Mouse (Mus musculus) olfactory bulb, adult 2 months (tissue): Measurements from ENCODE around the gene Urb2. TPM values are rescaled to one million over a fixed set of nuclear protein-coding genes. Genes with fewer than 3 reads are reported as not detected.
A peak's percentile ranks its signal among the peaks of the same experiment; 100 is the strongest.

Experiments used
- H3K27ac ChIP-seq: fragments of 200-500 bp; 2 replicates; pipeline ENCODE4 v1.5.1; 2012; ENCODE audit warnings: low read depth, low read length; ENCODE audit not compliant: insufficient read depth
- H3K4me1 ChIP-seq: fragments of 200-500 bp; 2 replicates; pipeline ENCODE4 v1.6.1; 2012; ENCODE audit warnings: low read length; ENCODE audit not compliant: control insufficient read depth, insufficient read depth
- H3K4me3 ChIP-seq: fragments of 200-500 bp; 2 replicates; pipeline ENCODE4 v1.5.1; 2012; ENCODE audit warnings: mild to moderate bottlenecking, low read depth, low read length, moderate library complexity; ENCODE audit not compliant: insufficient read depth
- CTCF ChIP-seq: fragments of 200-500 bp; IDR thresholded peaks from 2 replicates; pipeline ENCODE4 v1.5.1; 2012; ENCODE audit warnings: low read depth, mild to moderate bottlenecking, low read length, moderate library complexity; ENCODE audit not compliant: insufficient read depth
- POLR2A ChIP-seq: fragments of 200-500 bp; IDR thresholded peaks from 2 replicates; pipeline ENCODE4 v1.6.1; 2012; ENCODE audit warnings: mild to moderate bottlenecking, low read depth, low read length, moderate library complexity; ENCODE audit not compliant: insufficient read depth
- WGBS: fragments of 180-500 bp; shearing (Covaris S2); methylation state at CpG from one replicate; pipeline ENCODE4 v1.1.7; 2018; 5-methylcytosine and 5-hydroxymethylcytosine counted together
- polyA plus RNA-seq: library from polyadenylated mRNA; stranded (reverse); fragments of >200 nt; gene quantifications from 2 replicates; pipeline ENCODE4 v1.2.4, GENCODE M21; 2012; ENCODE audit warnings: low replicate concordance; ENCODE audit not compliant: missing spikeins, insufficient read depth, insufficient read length

Urb2 gene
- polyA plus RNA-seq, 1 experiment, result not detected

DNA sequence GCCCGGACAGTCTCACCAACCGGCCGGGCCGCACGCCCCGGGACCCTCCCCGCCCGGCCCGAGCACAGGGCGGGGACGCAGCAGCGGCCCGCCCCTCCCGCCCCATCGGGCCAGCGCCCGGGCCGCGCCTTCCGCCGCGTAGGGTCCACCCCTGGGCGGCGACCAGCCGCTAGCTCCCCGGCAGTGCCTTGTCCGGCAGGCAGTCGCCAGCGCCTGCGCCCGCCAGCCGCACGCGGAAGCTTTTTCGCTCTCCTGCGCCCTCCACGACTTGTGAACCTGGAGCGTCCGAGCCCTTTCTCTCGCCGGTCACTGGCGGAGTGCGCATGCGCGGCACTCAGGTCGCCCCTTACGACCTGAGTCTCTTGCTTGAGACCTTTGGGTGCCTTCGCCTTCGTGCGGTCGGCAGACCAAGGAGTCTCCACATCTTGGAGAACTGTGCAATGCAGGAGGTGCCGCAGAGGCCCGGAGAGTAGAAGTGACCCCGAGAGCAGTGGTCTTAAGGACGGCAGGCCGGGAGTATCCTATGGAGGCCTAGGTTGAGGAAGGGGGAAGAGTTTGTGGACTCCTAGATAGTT, 38.4 kb upstream of the Urb2 start, which contains the start of gene Abcb10:
TSS of gene Abcb10 (minus strand) at position 297 of the 575 bp plus-strand sequence.
- peaks cover 8% of the 10 kb centered on the region for H3K4me1 ChIP-seq
- under 1% methylated on average over 56 of the region's 56 CpGs for WGBS
- peak within 1 kb of the TSS; percentile 60 for H3K27ac ChIP-seq
- H3K4me3 ChIP-seq, result peak within 1 kb of the TSS; percentile 74
- TF ChIP-seq CTCF, result no peak
- peak; percentile 62 for TF ChIP-seq POLR2A

DNA sequence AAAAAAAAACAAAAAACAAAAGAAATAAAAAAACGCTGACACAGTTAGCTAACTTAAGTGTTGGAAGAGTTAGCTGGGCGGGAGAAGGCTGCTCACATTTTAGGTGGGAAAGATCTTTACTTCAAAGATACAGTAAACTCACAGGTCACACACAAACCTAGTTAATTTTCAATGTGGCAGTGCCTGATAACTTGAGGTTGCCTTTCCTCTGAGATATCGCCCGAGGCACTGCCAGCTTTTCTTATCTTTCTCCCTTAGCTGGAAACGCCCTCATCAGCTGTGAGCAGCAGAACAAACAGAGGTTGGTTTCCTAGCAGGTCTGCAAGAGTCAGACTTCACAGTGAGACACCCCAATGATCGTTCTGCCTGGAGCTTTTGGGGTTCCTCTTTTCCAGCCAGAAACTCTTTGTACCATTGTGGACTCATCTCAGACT, 32.7 kb upstream of the Urb2 start:
- Histone ChIP-seq H3K4me3 (no peak overlapping the region), H3K4me1 (0 out of 2 replicates have a peak, but pooled peaks cover 6% of the 10 kb centered on the region), H3K27ac (no peak overlapping the region)
- WGBS, result 64% methylated on average over 6 of the region's 6 CpGs
- TF ChIP-seq POLR2A (no peak), CTCF (no peak)

DNA sequence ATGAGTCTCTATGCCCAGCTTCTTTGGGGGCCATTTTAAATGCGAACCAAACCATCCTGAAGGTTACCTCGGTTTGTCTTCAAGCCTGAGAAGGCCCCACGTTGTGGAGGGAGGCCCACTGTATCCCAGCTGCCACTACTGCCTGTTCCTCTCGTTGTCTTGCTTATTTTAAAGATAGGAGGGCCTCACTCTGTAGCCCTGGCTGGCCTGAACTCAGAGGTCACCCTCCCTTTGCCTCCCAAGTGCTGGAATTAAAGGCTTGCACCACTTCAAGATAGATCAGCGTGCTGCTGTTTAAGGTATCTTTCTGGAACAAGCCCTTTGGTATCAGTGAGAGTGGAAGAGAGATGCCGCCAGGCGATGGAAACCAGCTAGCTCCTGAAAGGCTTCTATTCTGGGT, 32.2 kb upstream of the Urb2 start:
- no peak overlapping the region for H3K27ac ChIP-seq
- 0 out of 2 replicates have a peak, but pooled peaks cover 6% of the 10 kb centered on the region for H3K4me1 ChIP-seq
- TF ChIP-seq CTCF (no peak), POLR2A (no peak)
- WGBS, result 77% methylated on average over 7 of the region's 7 CpGs
- no peak overlapping the region for H3K4me3 ChIP-seq

DNA sequence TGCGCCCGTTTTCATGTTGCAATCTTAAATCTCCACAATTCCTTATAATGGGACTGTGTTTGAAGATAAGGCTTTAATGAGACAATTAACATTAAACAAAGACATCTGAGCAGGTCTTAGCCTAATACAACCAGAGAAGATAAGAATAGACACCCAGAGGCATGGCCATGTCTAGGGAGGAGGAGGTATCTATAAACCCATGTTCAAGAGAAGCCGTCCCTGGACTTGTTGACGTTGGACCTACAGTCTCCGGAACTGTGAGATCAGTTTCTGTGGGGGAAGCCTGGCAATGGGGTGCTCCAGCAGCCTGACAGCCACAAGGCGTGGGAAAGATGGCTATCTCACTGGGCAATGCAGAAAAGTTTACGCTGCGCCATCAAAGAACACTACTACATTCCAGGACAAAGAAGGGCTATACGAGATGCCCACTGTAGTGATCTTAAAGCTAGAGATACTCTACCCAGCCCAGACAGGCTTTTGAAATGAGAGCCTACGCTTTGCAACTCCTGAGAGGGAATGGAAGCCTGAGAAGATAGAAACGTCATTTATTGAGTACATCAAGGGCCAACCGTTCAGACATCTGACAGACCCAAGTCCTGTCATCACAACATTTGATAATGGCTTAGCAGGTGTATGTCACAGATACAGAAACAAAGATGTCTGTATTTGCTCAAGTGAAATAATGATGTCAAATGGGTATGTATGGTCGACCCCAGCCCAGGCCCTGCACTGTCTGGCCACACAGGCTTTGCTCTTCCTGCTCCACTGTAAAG, 30.8 kb upstream of the Urb2 start:
- Histone ChIP-seq H3K27ac (no peak overlapping the region), H3K4me1 (0 out of 2 replicates have a peak, but pooled peaks cover 6% of the 10 kb centered on the region), H3K4me3 (no peak overlapping the region)
- no peak for TF ChIP-seq POLR2A
- no peak for TF ChIP-seq CTCF
- 90% methylated on average over 13 of the region's 13 CpGs for WGBS

DNA sequence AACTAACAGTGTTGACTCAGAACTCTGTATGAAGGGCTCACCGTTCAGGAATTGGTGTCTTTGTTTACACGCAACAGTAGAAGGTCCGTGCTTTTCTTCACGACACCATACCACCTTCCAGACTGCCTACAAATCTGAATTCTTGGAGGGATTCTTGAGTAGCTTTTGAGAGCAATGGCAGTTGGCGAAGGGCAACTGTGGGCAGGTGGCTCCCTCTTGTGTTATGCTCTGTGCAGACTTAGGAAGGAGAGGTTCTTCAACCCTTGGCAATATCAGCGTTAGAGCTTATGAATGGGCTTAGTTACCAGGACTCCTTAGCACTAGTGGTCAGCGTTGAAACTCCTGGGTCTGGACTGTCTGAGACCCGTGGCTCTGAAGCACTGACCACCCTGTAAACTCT, 28.7 kb upstream of the Urb2 start:
- 30% methylated on average over 8 of the region's 8 CpGs for WGBS
- no peak overlapping the region for H3K27ac ChIP-seq
- TF ChIP-seq CTCF (no peak), POLR2A (no peak)
- no peak overlapping the region for H3K4me3 ChIP-seq
- H3K4me1 ChIP-seq, result 0 out of 2 replicates have a peak, but pooled peaks cover 6% of the 10 kb centered on the region

DNA sequence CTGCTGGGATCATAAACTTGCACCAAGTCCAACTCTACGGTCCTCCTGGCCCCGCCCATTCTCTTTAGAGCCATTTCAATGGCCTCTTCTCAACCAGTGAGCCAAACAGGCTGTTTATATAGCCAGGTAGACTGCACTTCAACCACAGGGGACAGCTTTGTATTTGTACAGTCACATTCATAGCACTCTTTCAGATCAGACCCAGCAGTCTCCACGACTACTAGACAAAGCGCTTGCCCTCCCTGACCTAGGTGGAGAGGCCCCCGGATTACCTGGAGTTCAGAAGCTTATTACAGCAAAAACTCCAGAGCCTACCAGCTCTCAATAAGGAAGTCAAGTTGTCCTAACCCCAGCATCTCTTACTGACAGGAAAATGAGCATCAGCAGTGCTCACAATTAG, 27.7 kb upstream of the Urb2 start:
- 94% methylated on average over 5 of the region's 5 CpGs for WGBS
- H3K4me3 ChIP-seq, result no peak overlapping the region
- H3K4me1 ChIP-seq, result 0 out of 2 replicates have a peak, but pooled peaks cover 6% of the 10 kb centered on the region
- TF ChIP-seq CTCF, result no peak
- no peak for TF ChIP-seq POLR2A
- H3K27ac ChIP-seq, result no peak overlapping the region

DNA sequence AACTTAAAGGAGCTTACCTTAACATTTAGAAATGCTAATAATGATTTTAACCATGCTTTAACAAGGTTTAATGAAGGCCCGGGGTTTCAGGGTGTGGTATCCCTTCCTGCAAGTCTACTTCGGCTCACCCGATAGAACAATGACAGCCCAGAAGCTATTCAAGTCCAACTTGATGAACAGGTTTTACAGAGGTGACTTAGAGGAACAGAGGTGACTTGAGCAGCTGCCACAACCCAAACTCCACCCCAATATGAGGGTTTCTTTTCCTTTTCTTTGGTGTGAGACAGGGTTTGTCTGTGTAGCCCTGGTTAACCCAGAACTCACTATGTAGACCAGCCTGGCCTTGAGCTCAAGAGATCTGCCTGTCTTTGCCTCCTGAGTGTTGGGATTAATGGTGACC, 27.3 kb upstream of the Urb2 start:
- TF ChIP-seq CTCF (no peak), POLR2A (no peak)
- H3K4me1 ChIP-seq, result 0 out of 2 replicates have a peak, but pooled peaks cover 2% of the 10 kb centered on the region
- H3K27ac ChIP-seq, result no peak overlapping the region
- H3K4me3 ChIP-seq, result no peak overlapping the region
- 95% methylated on average over 3 of the region's 3 CpGs for WGBS

DNA sequence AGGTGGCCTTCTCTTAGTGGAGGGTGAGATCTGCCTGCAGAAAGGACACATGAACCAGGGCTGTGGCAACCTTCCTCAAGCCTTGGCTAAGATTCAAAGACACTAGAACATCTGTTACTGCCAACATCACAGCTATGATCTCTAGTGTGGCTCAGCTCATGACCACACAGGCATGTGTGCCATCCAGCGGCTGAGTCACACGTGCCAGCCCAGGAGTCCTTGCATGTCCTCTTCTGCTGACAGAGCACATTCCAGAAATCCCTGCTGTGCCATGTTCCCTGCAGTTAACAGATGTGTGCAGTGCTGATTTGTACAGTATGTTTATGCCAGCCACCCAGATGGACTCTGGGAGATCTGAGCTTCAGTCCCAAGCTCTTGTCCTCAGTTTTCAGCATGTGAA, 21.7 kb upstream of the Urb2 start:
- Histone ChIP-seq H3K4me1 (peaks cover 2% of the 10 kb centered on the region; the same call in 1 of the 2 replicates), H3K4me3 (no peak overlapping the region), H3K27ac (no peak overlapping the region)
- TF ChIP-seq CTCF (no peak), POLR2A (no peak)
- 73% methylated on average over 2 of the region's 2 CpGs for WGBS

DNA sequence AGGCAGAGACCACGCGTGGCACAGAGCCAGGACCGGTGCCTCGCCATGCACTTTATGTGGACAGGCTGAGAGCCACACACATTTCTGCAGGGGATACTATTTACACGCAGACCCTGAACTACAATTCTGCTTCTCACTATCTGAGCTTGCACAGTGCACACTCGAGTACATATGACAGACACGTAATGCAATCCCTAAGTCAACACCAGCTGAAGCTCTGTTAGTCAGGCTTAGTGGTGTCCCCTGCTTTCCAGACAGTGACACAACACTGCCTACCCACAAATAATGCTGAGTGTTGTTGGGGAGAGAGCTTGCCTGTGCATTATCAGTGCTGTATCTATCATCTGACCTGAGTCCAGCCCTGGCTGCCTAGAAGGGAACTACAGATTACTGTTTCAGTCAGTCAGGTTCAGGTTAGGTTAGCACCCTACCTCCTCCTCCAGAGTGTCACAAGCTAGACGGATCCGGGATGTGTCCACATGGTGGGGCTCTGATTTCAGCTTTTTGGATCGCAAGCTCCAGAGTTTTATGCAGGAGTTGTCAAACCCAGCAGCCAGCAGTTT, 18.7 kb upstream of the Urb2 start:
- TF ChIP-seq CTCF (no peak), POLR2A (no peak)
- no peak overlapping the region for H3K27ac ChIP-seq
- peaks cover 2% of the 10 kb centered on the region; the same call in 1 of the 2 replicates for H3K4me1 ChIP-seq
- 86% methylated on average over 10 of the region's 10 CpGs for WGBS
- no peak overlapping the region for H3K4me3 ChIP-seq
